Mouse (Mus musculus) stomach, postnatal 0 days (tissue): ENCODE measurements around the gene Gmeb2.

Source experiments
- CTCF ChIP-seq: IDR thresholded peaks from 2 replicates; pipeline ENCODE4 v1.5.1; 2016; ENCODE audit warnings: antibody characterized with exemption, low read depth, mild to moderate bottlenecking, moderate library complexity
- EP300 ChIP-seq: optimal IDR thresholded peaks from 2 replicates; pipeline ENCODE3; 2016; ENCODE audit warnings: antibody characterized with exemption

GRCm38 (mm10) chr2:181314080-181314810 lies 26.4 kb upstream of the Gmeb2 start, which contains the start of gene Stmn3:
- no peak for TF ChIP-seq CTCF
- no peak for TF ChIP-seq EP300
